Mouse (Mus musculus): Measurements from ENCODE around the gene Grm7. TPM values are rescaled to one million over a fixed set of nuclear protein-coding genes. Genes with fewer than 3 reads are reported as not detected.

Grm7 gene
- total RNA-seq, 2 experiments from 2014 or later: 0.04 to 0.07 TPM

DNA sequence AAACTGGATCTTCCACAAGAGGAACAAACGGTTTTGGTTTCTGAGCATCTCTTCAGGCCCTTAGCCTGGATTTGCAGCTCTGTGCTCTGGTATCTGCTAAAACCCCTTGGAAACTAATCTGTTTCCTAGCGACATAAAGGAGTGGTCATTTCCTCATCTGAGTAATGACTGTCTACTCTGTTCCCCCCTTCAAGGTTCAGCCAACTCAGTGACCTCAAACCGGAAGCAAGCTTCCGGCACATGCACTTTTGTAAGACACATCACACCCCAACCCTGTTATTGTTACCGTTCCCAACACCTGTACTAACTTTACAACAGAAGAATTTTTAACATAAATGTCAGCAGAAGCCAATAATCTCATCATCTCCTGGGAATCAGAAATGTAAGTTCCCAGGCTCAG lies 166.8 kb downstream of the Grm7 start:
- no peak for DNase-seq
- intact Hi-C loops (cut with DNase I; ENCODE audit: low total_unique reads): no loop called here

DNA sequence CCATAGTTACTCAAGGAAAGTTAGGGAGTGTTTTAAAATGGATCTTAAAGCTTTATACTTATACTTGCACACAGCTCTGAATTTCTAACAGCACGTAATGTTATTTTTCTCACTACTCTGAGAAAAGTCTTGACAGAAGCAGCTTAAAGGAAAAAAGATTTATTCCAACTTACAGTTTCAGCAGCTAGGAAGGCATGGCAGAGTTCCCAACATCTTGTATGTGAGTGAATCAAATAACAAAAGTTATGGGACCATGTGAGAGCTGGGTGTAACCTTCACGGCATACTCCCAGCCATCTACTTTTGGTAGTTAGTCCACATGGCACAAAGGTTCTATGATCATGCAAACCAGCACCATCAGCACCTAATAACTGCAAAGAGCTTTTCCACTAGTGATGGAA lies 172.9 kb downstream of the Grm7 start:
- intact Hi-C loops (cut with DNase I; ENCODE audit: low total_unique reads): no loop called here
- DNase-seq: no peak

DNA sequence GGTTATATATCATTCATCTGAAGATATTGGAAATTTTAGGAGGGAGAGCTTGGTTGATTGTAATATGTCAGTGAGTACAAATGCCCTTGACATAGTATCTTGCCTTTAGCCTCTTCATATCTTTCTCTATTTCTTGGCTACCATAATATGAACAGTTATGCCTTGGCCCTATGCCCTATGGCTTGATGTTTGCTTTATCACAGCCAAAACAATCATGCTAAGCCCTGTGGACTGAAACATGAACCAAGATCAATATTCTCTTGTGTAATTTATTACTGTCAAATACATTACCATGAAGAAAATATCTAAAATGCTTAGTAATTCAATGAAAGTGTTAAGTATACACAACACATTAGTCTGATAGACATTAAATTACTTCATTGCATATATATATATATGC lies 222.9 kb downstream of the Grm7 start:
- intact Hi-C loops (cut with DNase I; ENCODE audit: low total_unique reads): no loop called here
- no peak for DNase-seq

DNA sequence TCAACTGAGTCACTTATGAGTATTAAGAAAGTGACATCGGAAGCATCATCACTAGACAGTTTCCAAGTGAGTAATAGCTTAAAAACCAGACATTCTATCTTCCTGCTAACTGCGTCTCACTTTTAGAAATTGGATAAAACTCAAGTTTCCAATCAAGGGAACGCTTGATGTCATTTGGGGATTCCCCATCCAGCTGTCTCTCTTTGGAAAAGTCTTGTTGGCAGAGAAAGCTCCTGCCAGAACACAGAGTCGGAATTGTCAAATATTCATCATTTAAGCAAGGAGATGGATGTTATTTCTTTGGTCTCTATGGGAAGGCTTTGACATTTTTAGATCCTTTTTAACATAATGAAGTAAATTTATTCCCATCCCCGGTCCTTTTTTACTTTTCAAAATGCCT lies 336.6 kb downstream of the Grm7 start:
- no peak for DNase-seq
- intact Hi-C loops (cut with DNase I; ENCODE audit: low total_unique reads): no loop called here

DNA sequence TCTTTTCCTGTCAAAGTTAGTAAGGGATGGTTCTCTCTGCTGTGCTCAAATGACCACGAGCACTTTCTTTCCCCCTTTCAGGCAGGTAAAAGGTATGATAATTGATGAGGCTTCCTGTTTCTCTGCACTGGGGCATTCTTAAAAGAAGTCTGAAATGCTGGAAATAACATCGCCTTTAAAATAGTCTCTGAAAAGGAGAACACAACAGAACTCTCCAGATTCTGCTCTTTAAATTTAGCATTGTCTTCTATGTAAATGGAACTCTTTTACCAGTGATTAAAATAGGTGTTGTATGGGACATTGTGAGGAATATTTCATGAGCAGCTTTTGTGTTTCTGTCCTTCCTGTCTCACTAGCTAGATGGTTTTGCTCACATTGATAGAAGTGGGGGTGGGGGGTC lies 393.7 kb downstream of the Grm7 start:
- intact Hi-C loops (cut with DNase I; ENCODE audit: low total_unique reads): no loop called here
- DNase-seq: no peak

DNA sequence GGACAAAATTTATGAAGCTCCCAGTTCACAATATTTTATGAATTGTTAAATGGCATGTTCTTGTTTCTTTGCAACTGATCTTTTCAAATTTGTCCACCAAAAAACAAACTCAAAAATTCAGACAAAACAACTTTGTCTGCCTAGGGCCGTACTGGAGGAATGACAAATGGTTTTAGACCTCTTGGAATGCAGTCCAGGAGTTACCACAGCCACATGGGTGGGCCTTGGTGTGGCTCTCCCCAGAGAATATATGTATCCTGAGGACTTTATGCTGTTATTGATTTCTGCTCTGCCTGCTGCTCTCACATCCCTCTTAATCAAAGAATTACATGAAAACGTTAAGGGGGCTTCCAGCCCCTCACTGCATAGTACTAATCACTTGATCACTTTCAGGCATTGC lies 400.5 kb downstream of the Grm7 start:
- intact Hi-C loops (cut with DNase I; ENCODE audit: low total_unique reads): no loop called here
- DNase-seq: no peak

DNA sequence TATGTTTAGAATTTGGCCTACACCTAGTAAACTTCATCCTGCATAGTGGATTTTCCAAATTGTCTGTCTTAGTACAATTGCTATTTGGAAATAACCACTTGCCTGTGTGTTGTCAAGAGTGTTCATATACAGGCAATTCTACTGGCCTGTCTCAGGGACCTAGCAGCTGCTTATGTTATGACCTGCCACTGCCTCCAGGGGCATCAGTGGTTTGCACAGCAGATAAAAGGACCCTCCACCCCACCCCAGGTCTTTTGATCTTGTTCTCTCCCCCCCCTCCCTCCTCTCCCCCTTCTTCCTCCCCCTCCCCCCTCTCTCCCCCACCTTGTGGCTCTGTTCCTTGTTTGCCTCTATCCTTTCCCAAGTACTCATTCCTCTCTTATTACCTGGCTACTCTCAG lies 403.9 kb downstream of the Grm7 start:
- DNase-seq: no peak
- intact Hi-C loops (cut with DNase I; ENCODE audit: low total_unique reads): no loop called here

DNA sequence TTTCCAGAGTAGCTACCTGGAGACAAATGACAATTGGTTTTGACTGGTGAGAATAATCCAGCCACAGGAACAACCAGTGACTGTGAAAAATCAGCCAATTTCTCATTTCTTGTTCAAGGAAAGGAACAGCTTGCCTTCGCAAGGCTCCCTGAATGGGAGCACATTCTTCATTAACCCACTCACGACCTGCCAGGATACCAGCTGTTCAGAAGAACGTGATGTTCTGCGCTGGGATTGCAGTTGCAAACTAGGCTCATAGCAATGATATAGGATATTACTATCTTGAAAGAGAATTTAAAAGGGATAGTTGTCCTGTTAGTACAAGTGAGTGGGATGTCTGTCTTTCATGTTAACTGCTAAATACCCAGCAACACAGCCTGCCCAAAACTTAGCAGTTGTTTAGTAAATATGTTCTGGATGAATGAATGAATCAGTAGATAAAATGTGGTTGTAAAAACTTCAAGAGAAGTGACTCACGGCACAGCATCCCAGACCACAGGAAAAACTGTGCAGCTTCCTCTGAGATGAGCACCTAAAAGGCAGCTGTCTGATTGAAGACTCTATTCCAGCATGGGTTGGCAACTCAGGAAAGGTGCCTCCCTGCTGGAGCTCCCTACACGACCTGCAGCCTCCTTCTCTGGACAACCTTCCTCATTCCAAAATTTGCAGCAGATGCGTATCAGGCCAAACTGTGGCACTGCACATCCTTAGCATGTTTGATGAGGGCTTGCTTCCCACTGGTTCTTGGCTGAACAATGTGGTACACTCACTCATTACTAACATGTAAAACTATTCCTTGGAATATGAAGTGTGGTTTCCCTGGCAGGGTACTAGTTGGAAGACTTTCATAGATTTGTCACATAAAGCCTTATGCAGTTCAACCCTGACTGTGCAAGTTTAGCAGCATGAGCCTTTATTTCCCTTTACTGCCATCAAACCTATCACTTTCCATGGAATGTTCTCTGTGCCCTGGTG lies 408.9 kb downstream of the Grm7 start:
- no peak for DNase-seq
- intact Hi-C loops (cut with DNase I; ENCODE audit: low total_unique reads): no loop called here

DNA sequence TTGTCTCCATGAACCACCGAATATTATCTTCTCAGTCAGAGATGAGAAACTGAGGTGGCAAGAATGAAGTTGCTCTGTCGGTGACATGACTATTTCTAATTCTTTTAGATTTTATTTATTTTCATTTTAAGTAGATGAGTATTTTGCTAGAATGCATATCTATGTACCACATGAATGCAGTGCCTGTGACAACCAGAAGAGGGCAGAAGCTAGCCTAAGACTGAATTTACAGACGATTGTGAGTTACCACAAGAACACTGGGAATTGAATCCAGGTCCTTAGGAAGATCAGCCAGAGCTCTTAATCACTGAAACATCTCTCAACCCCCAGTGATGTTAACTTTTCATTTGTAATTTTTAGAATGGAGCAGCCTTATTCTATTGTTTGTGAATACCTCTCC lies 412.4 kb downstream of the Grm7 start:
- intact Hi-C loops (cut with DNase I; ENCODE audit: low total_unique reads): no loop called here
- no peak for DNase-seq

DNA sequence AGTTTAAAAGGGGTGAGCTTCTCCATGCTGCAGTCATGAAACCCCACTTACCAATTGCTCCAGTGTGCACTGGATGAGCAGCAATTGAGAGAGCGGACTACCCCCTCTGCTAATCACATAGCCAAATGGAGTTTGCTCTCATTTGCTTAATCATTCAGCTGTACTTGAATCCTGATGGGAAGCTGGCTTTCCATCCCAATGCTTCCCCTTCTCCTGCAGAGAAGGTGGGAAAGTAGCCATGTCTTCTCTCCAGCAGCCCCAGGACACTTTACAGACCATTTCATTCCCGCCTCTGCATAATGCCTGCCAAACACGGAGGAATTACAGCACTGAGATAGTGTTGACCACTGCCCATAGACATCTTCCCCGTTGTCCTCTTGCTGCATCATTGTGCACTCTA lies 414.6 kb downstream of the Grm7 start:
- intact Hi-C loops (cut with DNase I; ENCODE audit: low total_unique reads): no loop called here
- DNase-seq: no peak

DNA sequence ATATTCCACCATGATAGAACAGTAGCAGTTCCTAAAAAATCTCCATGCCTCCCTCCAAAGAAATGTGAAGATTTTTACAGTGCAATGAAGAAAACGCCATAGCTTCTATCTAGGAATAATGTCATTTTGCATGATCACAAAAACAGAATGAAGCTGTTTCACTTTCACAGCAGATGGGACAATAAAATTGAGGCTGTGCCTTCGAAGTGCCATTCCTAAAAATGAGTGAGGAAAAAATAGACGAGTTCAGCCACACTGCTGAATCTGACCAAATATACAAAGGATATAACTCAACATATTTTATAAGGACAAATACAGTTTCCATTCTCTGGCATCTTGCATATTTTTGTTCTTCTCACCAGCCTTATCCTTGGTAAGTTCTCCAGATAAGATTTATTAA lies 439.2 kb downstream of the Grm7 start:
- intact Hi-C loops (cut with DNase I; ENCODE audit: low total_unique reads): no loop called here
- no peak for DNase-seq

DNA sequence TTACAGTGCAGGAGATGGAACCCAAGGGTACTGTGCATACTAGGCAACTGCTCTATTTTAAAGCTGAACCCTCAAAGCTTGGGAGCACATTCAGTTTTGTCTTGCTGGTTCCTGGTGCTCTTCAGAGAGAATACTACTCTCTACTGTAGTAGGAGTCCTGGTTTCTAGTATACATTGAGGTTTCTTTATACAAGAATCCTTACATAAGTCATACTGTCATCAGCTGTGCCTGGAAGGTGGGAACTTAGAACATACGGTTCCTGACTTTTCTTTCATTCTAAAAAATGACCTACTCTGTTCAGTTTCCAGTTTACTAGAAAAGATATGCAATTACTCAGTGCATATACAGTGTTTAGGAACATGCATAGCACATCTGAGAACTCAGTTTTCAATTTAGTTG lies 449.4 kb downstream of the Grm7 start:
- intact Hi-C loops (cut with DNase I; ENCODE audit: low total_unique reads): no loop called here
- no peak for DNase-seq

DNA sequence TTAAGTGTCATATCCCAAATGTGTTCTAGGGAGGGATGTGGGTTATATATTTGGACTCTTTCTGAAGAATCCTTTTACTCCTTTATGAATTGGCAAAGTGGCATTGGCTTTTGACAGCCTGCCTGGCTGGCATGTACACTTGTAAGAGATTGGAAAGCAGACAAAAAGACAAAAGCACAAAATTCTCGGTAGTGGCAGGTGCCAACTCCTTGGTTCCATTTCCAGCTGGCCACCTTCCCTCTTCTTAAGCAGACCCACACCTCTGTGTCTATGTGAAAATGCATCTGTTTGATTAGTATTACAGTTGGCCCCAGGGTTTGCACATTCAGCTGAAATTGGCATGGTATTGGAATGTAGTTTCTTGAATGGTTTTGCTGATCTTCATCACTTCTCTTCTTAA lies 460.1 kb downstream of the Grm7 start:
- DNase-seq: no peak
- intact Hi-C loops (cut with DNase I; ENCODE audit: low total_unique reads): no loop called here

DNA sequence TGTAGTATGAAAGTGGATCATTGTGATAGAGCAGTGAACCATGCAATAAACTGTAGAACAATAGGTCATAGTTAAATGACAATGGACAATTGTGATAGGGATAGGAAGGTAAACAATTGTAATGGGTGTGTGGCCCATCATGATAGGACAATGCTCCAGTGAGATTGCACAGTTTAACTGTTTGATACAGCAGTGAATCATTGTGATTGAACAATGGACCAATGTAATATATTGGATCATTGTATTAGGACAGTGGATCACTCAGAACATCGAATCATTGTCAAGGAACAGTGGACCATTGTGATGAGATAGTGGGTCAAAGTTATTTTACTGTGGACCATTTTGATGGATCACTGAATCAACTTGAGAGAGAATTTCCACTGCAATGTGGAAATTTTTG lies 515.7 kb downstream of the Grm7 start:
- intact Hi-C loops (cut with DNase I; ENCODE audit: low total_unique reads): no loop called here
- no peak for DNase-seq

DNA sequence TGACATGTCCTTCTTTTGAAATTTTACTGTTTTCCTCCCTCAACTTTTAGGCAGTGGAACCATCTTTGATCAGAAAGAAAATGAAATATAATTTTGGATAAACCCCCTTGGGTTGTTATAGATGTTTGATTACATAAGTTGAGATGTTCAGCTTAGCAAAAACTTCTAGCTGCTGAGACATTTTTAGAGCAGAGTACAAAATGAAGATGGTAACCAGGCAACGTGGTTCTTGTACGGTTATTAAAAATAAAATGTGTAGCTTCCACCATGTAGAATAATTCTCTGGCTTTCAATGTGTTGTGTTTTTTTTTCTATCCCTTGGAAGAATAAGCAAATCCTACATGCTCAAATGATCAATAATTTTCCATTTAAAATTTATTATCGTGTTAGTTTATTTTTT lies 550.0 kb downstream of the Grm7 start:
- intact Hi-C loops (cut with DNase I; ENCODE audit: low total_unique reads): no loop called here
- DNase-seq: no peak

DNA sequence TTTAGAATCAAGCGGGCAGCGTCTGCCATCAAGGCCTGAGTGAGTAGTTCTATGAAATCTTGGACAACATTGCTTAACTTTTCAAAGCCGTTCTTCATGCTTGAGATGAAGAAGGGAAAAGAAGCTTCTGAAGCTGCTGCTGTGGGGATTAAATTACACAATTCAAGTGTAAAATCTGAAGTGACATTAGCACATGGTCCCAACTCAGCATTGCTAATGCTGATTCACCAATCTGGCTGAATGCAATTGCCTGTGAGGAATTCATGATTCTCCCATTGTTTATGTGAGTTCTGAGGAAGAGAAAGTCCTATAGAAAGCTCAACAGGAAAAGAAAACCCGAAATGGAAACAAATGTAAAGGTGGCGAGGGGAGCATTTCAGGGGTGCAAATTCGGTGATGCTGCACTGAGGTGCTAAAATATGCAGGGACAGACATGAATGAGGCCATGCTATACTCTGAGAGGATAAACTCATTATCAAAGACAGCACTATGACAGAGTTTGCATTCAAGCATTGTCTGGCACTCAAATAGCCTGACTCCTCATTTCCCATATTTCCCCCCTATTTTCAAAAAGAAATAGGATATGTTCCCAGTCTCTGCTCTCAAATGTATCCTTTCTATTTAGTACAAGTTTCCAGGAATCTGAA lies 575.8 kb downstream of the Grm7 start:
- intact Hi-C loops (cut with DNase I; ENCODE audit: low total_unique reads): no loop called here
- DNase-seq: no peak

DNA sequence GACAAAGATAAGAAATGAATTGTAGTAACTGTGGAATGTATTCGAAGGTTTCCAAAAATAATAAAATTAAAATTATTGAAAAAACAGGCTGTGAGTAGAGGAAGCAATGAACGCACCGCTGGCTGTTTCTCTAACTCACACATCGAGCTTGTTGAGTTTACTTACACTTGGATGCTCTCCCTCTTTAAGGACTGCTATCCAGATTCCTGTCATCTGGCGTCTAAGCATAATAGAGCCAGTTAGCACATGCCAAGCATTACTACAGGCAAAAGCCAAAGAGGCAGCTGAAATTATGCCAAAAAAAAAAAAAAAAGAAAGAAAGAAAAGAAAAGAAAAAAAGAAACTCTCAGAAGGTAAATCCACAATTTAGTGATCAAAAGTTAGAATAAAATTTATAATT lies 609.8 kb downstream of the Grm7 start:
- no peak for DNase-seq

DNA sequence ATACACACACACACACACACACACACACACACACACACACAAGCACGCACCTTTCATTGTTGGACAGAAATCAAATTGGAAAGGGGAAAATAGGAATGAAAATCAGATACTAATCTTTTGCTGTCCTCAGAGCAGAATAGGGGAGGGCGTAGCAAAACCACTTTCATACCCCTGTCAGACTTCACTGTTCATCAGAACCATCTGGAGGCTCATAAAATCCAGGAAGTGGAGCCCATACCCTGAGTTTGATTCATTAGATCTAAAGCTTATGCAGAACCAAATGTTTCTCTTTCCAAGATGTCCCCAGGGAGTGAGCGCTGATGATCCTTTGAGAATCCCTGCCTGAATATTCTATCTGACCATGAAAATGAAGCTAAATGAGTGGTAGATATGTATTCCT lies 611.6 kb downstream of the Grm7 start:
- DNase-seq: no peak
- intact Hi-C loops (cut with DNase I; ENCODE audit: low total_unique reads): no loop called here

More for the DNA sequence above, 609.8 kb downstream of the Grm7 start:
- intact Hi-C loops (cut with DNase I; ENCODE audit: low total_unique reads): no loop called here

DNA sequence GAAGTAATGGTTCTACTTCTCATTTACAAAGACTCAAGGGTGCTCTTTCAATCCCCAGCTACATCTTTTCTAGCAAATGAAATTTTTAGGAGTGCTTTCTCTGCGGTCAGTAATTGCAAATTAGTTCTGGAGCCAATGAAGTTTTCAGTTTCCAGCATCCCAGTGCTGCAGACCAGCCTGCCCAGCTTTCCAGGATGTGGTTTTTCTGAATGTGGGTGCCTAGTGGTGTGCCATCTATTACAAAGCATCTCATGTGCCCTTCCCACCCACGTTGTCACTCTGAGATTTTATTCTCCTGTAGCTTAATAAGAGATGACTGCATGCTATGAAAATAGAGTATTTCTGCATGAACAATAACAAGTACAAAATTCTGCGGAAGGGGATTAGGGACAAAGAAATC lies 612.9 kb downstream of the Grm7 start:
- intact Hi-C loops (cut with DNase I; ENCODE audit: low total_unique reads): no loop called here
- DNase-seq: no peak

DNA sequence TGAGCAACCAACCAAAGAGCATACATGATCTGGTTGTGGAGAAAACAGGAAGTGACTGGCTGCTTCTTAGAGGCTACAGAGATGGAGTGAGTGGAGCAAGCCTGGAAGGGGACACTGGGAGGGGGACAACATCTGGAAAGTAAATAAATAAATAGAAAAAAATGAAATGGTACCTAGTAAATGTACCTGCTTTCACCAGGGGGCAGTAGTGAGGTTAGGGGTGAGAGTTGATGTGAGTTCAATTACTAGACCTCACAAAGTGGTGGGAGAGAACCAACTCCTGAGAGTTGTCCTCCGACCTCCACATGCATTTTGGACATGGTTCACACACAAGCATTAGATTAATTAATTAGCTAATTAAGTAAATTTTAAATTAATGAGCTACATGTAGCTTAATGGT lies 615.8 kb downstream of the Grm7 start:
- intact Hi-C loops (cut with DNase I; ENCODE audit: low total_unique reads): no loop called here
- DNase-seq: no peak

DNA sequence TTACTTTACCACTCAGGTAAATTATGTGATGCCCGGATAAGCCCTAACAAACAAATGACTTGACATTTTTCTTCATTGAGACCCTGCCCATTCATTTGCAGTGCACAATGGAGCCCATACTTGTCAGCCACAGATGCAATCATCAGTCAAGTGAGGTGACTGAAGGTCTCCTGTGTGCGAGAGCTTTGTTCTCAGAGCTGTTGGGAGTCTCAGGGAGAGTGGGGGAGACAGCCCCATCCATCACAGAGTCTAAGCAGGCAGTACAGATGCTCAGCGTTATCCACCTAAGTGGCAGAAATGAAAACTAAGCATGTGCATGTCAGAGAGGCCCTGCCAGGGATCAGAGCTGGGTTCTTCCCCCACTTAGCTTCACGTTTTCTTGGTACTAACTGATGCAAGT lies 631.3 kb downstream of the Grm7 start:
- no peak for DNase-seq
- intact Hi-C loops (cut with DNase I; ENCODE audit: low total_unique reads): no loop called here
